Mouse (Mus musculus): ENCODE data around the gene Ikzf5.

Ikzf5 gene

GRCm38 (mm10) chr7:131345856-131346541 is 64.3 kb downstream of the Ikzf5 start:
- no peak for DNase-seq (ENCODE audit: low spot score in 2 of 2)

Measured in frontal cortex, postnatal 10 days (tissue).